Mouse (Mus musculus): ENCODE measurements around the gene Prdx3.

DNA sequence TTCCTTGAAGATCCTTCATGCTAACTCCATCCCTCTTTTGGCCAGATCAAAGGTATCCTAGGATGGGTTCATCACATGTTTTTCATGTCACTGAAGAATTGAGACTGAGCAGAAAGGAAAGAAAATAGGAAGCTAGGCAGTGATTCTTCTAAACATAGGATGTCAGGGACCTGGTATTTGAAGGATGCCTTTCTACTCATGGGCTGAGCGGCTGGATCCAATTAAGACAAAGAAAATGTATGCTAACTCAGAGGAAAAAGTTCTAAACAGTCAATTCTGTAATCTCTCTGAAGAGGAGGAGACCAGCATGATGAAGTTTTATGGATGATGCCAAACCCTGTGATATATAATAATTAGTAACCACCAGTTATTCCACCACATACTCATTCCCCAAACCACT lies 28.8 kb upstream of the Prdx3 start:
- TF ChIP-seq CTCF (IDR thresholded peaks at IDR 0.05; ENCODE audit: borderline replicate concordance, insufficient read depth, low read depth, low read length), result no peak
- no peak for TF ChIP-seq POLR2A (IDR thresholded peaks at IDR 0.05; ENCODE audit: borderline replicate concordance, insufficient read depth, low read length)

All from cerebellum, adult 2 months (tissue).